Mouse (Mus musculus): Measurements from ENCODE around the gene Ddx39.
A peak's percentile ranks its signal among the peaks of the same experiment; 100 is the strongest.

Ddx39 gene

GRCm38 (mm10) chr8:83715031-83715690, at the start of gene Ddx39:
Gene Ddx39 (plus strand): TSS chr8:83715177.
- peak; percentile 92 to 93 for DNase-seq

DNA sequence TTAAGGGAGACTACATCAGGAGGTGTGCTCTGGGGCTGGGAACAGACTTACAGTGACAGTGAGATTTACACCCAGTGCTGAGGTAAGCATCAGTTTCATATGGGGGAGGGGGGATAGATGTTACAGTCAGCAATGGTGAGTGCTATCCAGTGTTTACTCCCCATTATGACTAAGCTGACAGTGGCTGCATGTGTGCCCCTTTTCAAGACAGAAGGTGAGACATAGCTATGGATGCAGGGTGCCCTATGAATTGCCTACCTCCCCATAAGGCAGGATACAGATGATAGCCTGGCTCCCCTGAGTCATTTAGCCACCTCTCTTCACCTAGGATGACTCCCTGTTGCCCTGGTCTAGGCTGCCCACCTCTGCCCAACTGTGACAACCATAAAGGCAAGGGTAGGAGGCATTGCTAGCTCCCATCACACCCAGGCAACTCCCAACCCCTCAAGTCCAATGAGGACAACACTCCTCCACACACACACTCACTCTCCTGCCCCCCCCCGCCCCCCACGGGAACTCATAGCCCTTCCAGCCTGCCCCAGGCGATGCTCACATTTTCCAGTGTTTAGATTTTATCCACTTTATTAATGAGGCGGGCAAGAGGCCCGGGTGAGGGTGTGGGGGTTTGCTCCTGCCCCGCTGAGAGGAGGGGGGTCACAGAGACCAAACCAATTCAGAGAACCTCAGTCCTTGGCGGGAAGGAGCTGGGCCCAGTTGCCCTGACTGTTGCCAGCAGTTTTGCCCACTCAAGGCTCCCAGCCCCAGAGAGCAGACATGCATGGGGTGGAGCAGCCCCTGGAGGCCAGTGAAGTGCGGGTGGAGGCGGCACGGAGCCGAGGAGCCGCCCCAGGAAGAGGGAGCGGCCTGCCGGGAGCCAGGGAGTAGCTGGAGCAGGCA, 48.8 kb upstream of the Ddx39 start, which contains the start of gene Ptger1:
TSS of gene Ptger1 (plus strand) at position 710 of the 897 bp plus-strand sequence.
- peak; percentile 24 to 36 for DNase-seq

GRCm38 (mm10) chr8:83666866-83667234, 48.1 kb upstream of the Ddx39 start:
- no peak for DNase-seq

DNA sequence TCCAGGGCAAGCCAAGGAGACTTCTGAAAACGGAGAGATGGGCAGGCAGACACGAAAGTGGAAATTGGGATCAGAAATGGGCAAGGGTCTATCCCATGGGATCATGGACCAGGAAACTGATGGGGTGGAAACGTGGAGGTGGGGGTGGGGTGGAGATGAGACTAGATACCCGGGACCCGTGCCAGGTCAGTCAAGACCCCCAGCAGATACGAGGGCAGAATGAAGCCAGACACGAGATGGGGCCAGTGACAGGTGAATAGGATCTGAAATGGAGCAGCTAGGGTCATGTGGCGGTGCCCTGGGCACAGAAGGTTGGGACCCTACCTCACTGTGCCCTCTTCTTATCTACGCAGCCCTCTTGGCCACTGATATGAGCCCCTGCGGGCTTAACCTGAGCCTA, 47.5 kb upstream of the Ddx39 start:
- DNase-seq = peak; percentile 45 to 59

DNA sequence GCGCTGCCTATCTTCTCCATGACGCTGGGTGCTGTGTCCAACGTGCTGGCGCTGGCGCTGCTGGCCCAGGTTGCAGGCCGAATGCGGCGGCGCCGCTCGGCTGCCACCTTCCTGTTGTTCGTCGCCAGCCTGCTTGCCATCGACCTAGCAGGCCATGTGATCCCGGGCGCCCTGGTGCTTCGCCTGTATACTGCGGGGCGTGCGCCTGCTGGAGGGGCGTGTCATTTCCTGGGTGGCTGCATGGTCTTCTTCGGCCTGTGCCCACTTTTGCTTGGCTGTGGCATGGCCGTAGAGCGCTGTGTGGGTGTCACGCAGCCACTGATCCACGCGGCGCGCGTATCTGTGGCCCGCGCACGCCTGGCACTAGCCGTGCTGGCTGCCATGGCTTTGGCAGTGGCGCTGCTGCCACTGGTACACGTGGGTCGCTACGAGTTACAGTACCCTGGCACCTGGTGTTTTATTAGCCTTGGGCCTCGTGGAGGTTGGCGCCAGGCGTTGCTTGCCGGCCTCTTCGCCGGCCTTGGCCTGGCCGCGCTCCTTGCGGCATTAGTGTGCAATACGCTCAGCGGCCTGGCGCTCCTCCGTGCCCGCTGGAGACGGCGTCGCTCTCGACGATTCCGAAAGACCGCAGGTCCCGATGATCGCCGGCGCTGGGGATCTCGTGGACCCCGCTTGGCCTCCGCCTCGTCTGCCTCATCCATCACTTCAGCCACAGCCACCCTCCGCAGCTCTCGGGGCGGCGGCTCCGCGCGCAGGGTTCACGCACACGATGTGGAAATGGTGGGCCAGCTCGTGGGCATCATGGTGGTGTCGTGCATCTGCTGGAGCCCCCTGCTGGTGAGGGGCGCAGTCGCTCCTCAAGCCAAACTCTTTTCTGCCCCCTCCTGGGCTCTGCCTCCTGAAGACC, 46.7 kb upstream of the Ddx39 start:
- peak; percentile 70 to 79 for DNase-seq

DNA sequence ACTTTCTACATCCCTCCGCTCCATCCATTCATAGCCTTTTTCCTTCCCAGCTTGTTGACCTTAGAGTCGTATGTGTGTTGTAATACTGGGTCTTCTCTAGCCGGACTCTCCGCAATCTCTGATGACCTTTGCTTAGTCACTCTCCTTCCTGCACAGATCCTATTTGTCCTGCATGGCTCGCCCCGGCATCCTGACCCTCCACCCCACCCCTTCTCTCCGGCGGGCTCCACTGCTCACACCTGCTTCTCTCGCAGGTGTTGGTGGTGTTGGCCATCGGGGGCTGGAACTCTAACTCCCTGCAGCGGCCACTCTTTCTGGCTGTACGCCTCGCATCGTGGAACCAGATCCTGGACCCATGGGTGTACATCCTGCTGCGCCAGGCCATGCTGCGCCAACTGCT, 46.0 kb upstream of the Ddx39 start:
- DNase-seq = peak in 1 of 2 experiments; percentile 34

DNA sequence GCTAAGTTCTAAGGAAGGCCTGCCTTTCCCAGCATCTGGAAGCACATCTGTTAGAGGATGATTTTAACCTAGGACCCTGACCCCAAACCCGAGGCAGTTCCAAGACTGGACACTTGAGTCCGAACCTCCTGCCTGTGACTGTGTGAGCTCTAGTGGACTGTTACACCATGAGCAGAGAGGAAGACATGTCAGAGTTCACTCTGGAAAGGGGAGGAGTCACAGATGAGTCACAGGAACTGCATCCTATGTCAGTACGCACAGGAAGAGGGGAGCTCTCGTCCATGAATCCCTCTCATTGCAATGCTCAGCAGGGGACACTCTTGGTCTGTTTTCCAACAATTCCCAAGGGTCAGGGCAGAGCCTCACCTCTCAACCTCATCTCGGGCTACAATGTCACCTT, 42.0 kb upstream of the Ddx39 start:
- no peak for DNase-seq

DNA sequence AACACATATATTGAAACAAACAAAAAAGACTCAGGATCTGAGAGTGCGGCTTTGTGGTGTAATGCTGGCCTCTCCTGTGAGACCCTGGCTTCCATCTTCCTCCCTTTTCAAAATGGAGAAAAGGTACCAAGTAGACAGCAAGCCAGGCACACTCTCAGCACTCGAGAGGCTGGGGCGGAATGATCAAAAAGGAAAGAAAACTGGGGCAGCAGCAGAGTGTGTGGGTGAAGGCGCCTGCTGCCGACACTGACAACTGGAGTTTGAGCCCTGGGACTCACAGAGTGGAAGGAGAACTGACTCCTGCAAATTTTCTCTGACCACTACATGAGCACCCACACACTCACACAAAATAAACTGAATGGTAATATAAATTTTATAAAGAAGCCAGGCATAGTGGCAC, 40.5 kb upstream of the Ddx39 start:
- no peak for DNase-seq

DNA sequence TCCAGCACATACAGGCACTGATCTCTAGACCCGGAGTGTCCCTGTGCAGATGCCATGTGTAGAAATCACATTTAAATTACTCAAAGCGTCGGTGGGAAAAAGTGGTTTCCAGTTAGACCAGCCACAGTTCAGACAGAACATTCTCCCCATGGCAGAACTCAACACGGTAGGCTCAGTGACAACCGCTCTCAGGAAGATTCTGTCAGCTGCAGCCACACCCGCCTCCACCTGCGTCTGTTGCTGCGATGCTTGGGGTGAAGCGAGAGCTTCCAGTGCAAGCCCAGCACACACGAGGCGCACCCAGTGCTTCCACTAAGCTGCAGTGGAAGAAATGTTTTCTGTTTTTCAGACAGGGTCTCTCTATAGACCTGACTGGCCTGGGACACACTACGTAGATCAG, 35.1 kb upstream of the Ddx39 start:
- no peak for DNase-seq

- no peak for DNase-seq
Measured at GRCm38 (mm10) chr8:83680603-83681002, 34.4 kb upstream of the Ddx39 start.

- no peak for DNase-seq
Measured at GRCm38 (mm10) chr8:83681099-83681498, 33.9 kb upstream of the Ddx39 start.

GRCm38 (mm10) chr8:83684517-83684916, 30.5 kb upstream of the Ddx39 start:
- DNase-seq = no peak

DNA sequence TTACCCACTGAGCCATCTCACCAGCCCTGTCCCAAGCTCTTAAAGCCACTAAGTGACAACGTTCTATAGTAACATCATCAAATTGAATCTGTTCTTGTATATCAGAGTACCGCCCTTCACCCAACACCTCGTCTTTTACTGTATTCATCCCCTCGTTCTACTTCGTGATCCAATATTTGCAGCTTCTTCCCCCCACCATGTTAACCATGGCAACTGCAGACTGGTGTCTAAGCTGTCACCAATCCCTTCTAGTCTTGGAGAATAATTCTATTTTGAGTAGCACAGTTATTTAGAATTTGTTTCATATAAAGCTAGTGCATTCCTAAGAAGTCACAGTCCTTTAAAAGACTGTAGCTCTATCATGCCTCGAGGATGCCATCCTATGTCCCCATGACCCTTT, 25.7 kb upstream of the Ddx39 start:
- DNase-seq = no peak

DNA sequence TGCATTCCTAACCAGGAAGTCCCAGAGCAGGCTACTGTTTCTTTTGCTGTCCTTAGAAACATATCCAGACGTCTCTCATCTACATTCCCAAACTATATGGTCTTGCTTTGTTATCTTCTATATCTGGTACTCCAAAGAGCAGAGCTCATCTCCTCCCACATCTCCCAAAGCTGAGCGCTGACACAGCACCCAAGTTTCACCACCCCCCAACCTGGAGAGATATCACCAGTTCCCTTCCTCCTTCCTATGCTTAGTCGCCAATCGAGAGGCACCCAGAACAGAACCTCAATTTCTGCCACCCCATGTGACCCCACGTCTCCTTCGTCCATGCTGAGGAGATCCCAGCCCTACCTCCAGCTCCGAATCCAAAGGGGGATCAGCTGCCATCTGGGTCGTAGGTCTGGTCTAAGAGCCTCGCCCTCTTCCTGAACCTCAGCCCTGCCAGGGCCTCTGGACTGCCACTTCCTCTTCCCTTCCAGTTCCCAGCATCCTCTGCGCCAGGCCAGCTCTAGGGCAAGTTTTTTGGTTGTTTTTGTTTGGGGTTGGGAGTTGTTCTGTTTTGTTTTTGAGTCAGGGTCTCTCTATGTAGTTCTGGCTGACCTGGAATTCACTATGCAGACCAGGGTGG, 21.3 kb upstream of the Ddx39 start:
- DNase-seq = no peak

GRCm38 (mm10) chr8:83694369-83695160, 20.4 kb upstream of the Ddx39 start:
- DNase-seq = no peak

- no peak for DNase-seq
Measured at GRCm38 (mm10) chr8:83695351-83696106, 19.4 kb upstream of the Ddx39 start.

- DNase-seq = peak; percentile 23 to 24
Measured at GRCm38 (mm10) chr8:83697374-83698220, 17.4 kb upstream of the Ddx39 start.

- DNase-seq = peak; percentile 63 to 69
Measured at GRCm38 (mm10) chr8:83698291-83698660, 16.7 kb upstream of the Ddx39 start.

- peak; percentile 69 to 79 for DNase-seq
Measured at GRCm38 (mm10) chr8:83698661-83699453, 16.1 kb upstream of the Ddx39 start, which contains the start of gene Pkn1. Gene Pkn1 (minus strand): TSS chr8:83699179.
